Mouse (Mus musculus) lung, postnatal 4 days (tissue): ENCODE data around the gene Lhfp.
A peak's percentile ranks its signal among the peaks of the same experiment; 100 is the strongest.

Experiments
- DNase-seq, 2 experiments: peaks; one replicate each; pipeline ENCODE4 v3.0.0; 2021

The Lhfp gene

DNA sequence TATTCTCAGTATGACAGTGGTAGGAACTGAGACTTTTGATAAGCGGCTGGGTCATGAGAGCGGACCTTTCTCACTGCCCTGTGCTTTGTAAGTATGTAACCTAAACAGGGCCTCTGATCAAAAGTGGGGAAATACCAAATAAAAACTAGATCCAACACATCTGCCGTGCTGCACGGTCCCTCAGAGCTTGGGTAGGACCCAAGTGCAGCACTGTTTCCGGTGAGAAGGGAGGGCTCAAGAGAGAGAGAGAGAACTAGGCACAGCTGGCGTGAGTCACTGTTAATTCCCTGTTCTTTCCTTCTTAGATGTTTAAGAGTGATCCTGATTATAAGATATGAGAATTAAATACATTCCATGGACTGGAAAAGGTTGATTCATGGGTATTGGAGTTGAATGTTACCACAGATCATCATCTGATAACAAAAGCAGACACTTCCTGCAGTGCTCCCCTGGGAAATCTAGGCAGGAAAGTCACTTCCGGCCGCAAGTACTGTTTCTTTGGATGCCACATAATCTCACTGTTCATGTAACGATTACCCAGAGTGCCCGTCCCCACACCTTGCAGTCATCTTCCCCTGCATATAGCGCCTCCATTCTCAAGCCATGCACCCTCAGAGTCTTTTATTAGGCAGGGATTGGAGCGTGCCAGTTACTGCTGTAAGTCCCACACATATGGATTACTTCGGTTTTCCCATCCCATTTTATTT, 243.3 kb downstream of the Lhfp start:
- peak in 1 of 2 experiments; percentile 35 for DNase-seq

DNA sequence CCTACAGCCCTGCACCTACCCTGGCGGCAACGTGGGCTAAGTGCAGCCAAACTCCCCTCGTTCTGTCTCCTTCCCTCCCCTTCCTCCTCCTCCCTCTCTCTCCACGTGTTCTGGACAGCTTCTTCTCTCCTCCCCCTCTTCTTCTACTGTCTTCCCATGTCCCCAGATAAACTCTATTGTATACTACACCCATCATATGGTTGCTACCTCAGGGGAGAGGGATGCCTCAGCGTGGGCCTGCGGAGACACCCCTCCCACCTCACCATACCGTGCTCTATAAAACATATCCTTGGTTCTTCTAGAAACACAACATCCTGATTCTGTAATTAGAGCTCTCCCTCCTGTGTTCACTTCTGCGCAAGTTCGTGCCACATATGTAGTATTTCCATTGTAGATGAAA, 247.3 kb downstream of the Lhfp start:
- DNase-seq = no peak

DNA sequence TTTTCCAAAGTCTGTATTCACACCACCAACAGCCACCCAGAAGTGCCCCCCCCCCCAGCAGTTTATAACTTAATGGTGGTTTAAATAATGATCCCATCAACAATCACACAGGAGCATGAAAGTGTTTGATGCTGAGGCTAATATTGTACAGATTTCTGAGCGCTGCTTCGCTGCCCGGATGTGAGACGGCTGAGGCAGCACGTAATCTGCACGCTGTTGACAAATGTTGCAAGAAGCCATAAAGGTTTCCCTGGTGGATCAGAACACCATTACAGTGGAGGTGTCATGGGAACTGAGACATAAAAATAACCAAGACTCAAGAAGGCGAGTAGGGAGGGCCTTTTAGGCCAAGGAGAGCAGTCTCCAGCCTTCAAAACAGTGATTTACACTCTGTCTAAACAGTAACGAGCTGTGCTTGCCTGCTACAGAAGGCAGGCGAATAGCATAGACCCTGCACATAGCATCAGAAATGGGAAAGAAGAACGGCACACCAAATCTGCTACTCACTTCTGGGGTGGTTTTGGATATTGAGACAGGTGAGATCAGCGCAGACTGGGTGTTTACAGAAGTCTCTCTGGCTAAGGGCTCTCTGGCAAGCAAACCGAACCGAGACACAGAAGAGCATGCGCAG, 248.4 kb downstream of the Lhfp start:
- no peak for DNase-seq

DNA sequence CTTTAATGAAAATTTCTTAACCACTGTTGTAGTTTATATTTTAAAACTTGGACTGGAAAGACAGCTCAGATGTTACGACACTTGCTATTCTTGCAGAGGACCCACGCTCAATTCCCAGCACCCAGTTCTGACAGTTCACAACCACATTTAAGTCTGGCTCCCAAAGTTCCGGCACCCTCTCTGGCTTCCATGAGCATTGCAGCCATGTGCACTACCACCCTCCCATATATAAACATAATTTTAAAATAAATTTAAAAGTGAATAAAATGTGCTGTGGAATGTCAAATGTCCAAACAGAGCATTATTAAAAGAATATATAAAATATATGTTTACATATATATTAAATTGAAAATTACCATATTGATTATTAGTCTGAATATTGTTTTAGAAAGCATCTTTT, 249.9 kb downstream of the Lhfp start:
- DNase-seq = no peak

DNA sequence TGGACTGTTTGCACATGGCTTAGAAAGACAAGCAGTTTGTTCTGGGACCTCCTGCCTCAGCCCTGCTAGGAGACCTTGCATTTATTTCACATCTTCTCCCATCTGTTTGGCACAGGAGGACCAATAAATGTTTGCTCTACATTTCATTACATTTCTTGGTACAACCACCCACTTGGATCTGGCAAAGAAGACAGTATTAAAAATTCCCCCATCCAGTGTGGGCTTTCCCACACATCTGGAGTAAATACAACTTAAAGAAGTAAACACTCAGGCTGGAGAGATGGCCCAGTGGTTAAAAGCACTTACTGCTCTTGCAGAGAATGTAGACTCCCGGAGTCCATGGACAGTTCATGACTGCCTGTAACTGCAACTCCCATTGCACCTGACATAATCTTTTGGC, 250.6 kb downstream of the Lhfp start:
- no peak for DNase-seq

DNA sequence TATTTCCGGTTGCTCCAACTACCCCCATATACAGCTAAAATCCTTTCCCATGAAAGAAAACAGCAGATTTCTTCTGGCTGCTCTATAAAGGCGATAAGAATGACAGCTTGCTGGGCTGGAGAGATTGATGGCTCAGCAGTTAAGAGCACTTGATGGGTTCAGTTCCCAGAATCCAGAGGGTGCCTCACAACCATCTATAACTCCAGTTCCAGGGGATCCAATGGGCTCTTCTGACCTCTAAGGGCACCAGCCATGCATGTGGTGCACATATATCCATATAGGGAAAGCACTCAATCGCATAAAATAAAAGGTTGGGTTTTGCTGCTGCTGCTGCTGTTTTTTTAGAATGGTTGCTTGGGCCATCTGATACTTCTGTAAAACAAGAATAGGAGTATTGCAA, 251.1 kb downstream of the Lhfp start:
- DNase-seq = no peak

DNA sequence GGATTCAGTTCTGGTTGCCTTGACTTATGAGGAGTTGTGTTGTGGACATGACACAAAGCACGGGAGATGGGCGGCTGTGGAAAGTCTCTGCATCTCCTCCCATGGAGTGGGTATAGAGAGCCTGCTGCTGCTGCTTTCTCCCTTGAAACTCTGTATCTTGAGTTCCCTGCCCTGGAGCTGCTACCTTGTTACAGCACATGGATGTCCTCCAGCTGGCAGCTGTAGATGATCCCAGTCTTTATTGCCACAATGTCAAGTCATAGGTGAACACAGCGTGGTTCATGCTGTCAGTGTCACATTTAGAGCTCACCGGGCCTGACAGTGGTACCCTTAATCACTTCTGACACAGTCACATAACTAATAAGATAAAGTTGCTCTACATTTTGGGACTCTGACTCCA, 251.7 kb downstream of the Lhfp start:
- DNase-seq = no peak

DNA sequence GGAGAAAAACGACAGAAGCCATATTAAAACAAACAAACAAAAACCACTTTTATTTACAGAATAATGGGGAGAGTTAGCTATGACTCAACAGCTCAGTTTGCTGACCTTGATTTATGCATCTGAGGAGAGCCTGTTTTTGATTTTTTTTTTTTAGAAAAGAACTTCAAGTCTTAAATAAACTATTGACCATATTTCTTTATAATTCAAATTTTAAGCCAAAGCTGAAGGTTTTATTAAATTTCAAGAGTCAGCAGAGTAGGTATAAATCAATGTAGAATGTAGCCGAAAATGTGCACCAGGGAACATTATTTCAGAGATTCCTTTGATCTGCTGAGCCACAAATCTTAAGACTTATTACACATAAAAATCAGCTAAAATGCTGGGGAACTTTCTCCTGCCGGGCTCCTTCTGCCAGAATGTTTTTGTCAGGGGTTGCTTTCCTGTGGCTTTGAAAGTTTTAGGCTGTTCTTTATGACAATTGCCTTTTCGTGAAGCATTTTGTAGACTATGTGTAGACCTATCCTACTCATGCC, 252.6 kb downstream of the Lhfp start:
- no peak for DNase-seq

DNA sequence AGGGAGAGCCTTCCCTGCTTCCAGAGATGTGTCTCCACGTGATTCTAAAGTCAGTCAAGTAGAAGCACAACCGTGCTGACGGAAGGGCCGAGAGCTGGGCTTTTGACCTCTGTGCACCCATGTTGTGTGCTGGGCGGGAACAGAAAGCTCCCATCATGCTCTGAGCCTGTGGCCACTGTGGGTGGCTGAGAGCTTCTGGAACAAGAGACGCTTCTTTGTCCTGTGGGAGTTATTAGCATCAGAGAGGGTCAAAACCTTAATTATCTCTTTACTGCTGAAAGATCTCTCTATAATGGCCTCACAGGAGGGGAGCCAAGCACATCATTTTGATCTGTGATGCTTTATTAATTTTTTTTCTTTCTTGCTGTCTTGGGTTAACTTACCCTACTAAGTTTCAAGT, 253.5 kb downstream of the Lhfp start:
- no peak for DNase-seq

DNA sequence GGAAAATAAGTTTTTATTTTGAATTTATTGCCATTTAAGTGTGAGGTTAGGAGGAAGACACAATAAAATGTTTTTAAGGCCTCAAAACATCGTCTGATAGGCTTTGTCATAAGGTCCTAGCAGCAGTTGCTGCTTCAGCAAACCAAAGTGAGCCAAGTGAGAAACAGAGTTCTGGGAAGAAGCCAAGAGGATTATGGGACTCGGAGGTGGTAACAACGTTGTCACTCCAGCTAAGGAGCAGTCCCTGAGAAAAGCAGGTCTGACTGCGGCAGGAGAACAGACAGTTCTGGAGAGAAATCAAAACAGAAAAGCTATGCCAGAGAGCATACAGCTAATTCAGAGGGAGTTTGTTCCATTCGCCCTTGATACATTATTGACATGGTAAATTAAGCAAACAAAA, 260.5 kb downstream of the Lhfp start:
- DNase-seq = no peak

DNA sequence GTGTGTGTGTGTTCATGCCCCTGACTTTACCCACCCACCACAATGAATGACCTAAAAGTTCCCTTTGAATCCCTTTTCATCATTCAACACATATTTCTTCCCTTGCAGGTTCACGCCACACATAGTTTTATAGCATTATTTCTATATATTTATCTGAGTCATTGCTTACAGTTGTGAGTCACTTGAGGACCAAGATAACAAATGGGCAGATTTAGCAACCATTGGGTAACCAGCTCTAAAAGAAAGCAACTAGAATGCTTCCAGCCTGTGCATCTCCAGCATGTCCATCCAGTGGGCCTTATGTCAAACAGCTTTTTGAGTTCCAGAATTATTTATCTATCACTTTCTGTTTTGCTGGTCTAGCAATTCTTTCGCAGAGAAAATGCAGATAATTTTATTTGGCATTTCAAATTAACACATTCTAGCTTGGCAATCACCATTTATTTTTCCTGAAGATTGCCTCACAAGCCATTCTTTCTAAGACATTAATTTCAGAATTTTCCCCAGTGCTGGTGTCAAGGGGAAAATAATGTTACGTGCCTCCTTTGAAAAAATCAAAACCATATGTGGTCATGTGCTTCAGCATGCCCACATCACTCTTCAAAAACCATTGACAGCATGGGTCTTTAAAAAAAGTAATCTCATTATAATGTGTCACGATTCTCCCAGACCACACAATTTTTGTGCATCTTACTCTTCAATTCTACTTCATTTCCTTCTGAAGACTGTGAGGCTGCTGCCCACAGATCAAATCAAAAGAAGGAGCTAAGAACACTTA, 263.0 kb downstream of the Lhfp start:
- DNase-seq = no peak

DNA sequence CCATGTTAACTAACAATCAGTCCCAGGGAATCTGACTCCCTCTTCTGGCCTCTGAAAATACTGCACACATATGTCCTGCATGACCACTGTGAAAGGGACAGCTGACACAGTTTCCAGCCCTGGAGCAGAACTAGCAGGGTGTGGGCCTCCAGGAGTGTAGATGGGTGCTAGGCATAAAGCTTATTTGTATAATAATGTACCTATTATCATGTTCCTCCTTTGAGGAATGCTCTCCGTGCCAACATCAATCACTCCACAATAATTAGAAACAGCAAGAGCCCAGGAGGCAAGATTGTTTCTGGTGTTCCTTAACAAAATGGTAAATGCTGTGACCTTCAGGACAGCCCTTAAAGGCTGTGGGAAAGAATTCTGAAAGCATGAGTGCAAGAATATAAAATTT, 264.5 kb downstream of the Lhfp start:
- DNase-seq = no peak

DNA sequence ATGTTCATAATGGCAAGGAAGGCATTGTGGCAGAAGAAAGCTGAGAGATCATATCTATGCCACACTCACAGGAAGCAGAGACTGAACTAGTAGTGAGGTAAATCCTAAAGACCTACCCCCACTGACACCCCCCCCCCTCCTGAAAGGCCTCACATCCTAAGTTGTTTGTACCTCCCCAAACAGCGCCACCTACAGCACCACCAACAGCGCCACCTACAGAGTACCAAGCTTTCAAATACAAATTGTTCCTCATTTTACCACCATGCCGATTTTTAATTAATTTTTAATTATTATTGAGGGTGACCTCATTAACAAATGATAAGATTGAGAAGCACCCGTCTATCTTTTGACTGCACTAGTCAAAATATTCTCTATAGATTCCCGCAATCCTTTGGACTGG, 267.3 kb downstream of the Lhfp start:
- no peak for DNase-seq

DNA sequence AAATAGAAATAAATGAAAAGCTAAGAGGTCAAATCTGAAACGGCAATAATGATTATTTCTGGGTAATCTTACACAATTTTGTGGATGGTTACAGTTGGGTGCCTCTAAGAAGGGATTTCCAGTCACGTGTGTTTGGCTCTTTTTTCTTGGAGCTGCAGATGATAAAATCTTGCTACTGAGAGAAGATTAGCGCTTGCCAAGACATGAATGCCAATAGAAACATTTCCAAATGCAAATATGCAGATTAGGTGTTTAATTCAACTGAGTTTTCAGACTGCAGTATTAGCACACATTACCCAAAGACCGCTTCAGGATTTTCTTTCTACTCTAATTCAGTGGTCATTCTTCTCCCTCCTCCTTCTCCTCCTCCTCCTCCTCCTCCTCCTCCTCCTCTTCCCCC, 268.8 kb downstream of the Lhfp start:
- no peak for DNase-seq

DNA sequence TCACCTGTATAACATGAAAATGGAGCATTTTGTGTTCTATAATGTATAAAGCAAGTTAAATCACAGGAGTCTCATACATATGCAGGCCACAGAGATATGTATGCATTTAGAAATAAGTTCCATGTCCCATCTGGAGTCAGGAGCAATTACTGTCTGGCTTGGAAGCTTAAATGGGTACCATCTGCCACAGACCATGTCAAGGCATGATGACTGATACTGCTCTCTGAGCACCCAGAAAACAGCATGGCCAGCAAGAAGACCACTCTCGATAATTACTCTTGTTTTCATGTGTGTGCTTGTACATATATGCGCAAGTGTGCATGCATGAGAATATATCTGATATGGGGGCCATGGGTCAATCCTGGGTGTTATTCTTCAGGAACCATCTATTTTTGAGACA, 269.3 kb downstream of the Lhfp start:
- no peak for DNase-seq
